Mouse (Mus musculus) Patski (cell line): ENCODE data around the gene Ccn1. TPM values are rescaled to one million over a fixed set of nuclear protein-coding genes. Genes with fewer than 3 reads are reported as not detected.

ENCODE experiments used
- ATAC-seq: fragments of 100-300 bp; one replicate; pipeline ENCODE4 v1.8.0; 2021
- CTCF ChIA-PET: fragments of 350-600 bp; sonication (Branson Sonifier 250); formaldehyde crosslinking; loops from one replicate; lab custom pipeline; 2022; ENCODE audit warnings: inconsistent platforms; lab: Charles Lee
- POLR2A ChIA-PET: fragments of 350-600 bp; sonication (Branson Sonifier 250); formaldehyde crosslinking; loops from one replicate; lab custom pipeline; 2022; ENCODE audit warnings: antibody characterized with exemption, inconsistent platforms; lab: Charles Lee
- DNase-seq: peaks from one replicate; pipeline ENCODE4 v3.0.0-alpha.2; 2011; ENCODE audit warnings: low read depth, low spot score
- H3K27me3 ChIP-seq: fragments of 371-371 bp; one replicate; pipeline ENCODE4 v1.5.1; 2021
- CTCF ChIP-seq: fragments of 100-300 bp; IDR thresholded peaks from one replicate; pipeline ENCODE4 v1.5.1; 2021
- in situ Hi-C: fragments of 300-500 bp; cut with MboI; formaldehyde crosslinking; loops from 3 replicates; pipeline ENCODE4 v1.11.1; 2018; ENCODE audit warnings: low pct_unique_long_range_greater_than_20kb, mixed read lengths
- polyA plus RNA-seq: library from polyadenylated mRNA; unstranded; gene quantifications from one replicate; pipeline ENCODE4 v1.2.3, GENCODE M21; 2021

Ccn1 gene
- polyA plus RNA-seq, 1 experiment from 2014 or later = 1,216 TPM

DNA sequence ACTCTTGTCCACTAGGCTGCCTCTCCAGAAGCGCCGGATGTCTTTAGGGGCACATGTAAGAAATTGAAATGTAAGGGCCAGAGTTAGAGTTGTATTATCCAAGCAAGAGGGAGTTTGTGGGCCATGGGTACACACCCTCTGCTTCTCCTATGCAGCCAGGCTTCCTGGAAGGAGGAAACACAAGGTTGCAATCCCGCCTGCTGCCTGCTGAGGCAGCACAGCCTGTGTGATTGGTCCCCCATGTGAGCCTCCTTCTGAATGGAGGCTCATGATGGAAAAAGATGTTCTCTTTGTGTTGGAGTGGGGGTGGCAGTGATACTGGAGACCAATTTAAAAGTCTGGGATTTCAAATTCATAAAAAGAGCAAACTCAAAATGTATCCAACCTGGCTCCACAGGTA lies 22.0 kb downstream of the Ccn1 start:
- in situ Hi-C loops = no loop called here
- POLR2A ChIA-PET = interaction anchor here (1.3 kb wide), 1 partner anchor 23 kb away, joined by 3 read pairs; no protein-coding TSS in a partner anchor
- no peaks in the 10 kb centered on the region for H3K27me3 ChIP-seq
- TF ChIP-seq CTCF = no peak
- CTCF ChIA-PET = interaction anchor here (0.9 to 1.9 kb wide), 7 partner anchors 9 to 43 kb away, joined by 3 to 12 read pairs (median 4); no protein-coding TSS in a partner anchor
- ATAC-seq (no peak), DNase-seq (no peak)

DNA sequence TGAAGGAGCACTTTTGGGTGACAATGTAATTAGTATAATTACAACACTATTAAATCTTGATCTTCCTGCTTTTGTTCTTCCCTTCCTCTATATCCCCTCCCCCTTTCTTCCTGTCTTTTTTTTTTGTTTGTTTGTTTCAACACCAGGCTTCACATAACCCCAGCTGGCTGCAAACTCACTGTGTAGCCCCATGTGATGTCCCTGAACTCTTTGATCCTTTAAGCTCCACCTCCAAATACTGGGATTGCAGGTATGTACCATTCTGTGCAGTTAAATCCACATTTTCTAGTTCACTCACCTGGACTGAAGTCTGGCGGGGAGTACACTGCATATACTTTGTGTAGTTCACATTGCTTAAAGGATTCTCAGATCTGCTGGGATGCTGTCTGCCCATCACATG lies 23.7 kb downstream of the Ccn1 start:
- POLR2A ChIA-PET = no interaction called here
- in situ Hi-C loops = no loop called here

DNA sequence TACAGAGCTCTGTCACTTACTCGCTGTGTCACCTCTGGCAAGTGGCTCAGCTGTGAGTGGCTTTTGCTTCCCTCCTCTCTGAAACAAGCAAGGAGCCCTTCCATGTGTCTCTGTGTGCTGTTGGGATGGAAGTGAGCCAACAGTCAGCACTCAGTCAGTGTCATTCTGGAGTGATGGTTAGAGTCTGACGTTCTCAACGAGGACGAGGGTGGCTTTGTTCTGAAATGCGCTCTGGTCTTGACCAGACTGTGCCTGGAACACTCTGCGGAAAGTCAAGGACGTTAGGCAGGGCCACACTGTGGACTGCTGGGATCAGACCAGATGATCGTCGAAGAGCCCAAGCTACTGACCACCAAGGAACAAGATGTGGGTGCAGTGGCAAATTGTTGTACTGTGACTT lies 24.2 kb downstream of the Ccn1 start:
- in situ Hi-C loops = no loop called here
- TF ChIP-seq CTCF = no peak
- DNase-seq = no peak
- H3K27me3 ChIP-seq = no peaks in the 10 kb centered on the region
- ATAC-seq = no peak
- ChIA-PET POLR2A (interaction anchor here (0.5 kb wide), 1 partner anchor 8 kb away, joined by 3 read pairs; no protein-coding TSS in a partner anchor), CTCF (interaction anchor here (0.7 to 1.0 kb wide), 2 partner anchors 12 to 13 kb away, joined by 3 read pairs; no protein-coding TSS in a partner anchor)

More for the DNA sequence above, 23.7 kb downstream of the Ccn1 start:
- CTCF ChIA-PET = interaction anchor here (0.6 kb wide), 1 partner anchor 458 kb away, joined by 3 read pairs; no protein-coding TSS in a partner anchor
- no peak for TF ChIP-seq CTCF
- DNase-seq (no peak), ATAC-seq (no peak)
- H3K27me3 ChIP-seq = no peaks in the 10 kb centered on the region

DNA sequence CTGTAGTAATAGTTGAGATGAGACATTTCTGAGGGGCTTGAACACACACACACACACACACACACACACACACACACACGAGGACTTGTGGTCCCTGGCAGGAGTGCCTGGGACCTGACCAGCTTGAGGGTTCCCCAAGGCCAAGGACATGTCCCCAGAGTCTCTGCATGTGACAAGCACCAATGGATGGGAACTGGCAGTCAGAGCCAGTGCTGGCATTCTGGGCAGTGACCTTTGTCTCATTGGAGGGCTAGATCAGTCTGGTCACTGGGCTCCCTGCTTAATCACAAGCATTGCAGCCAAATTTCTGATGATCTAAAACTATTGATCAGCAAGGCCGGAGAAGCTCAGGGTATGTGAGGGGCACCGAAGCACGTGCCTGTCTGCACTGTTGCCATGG lies 25.0 kb downstream of the Ccn1 start:
- ChIA-PET POLR2A (interaction anchor here (0.5 kb wide), 1 partner anchor 7 kb away, joined by 3 read pairs; no protein-coding TSS in a partner anchor), CTCF (interaction anchor here (1.0 to 1.4 kb wide), 3 partner anchors 12 to 18 kb away, joined by 3 to 4 read pairs (median 4); no protein-coding TSS in a partner anchor)
- no peak for DNase-seq
- no peak for ATAC-seq
- TF ChIP-seq CTCF = no peak
- in situ Hi-C loops = no loop called here
- no peaks in the 10 kb centered on the region for H3K27me3 ChIP-seq

DNA sequence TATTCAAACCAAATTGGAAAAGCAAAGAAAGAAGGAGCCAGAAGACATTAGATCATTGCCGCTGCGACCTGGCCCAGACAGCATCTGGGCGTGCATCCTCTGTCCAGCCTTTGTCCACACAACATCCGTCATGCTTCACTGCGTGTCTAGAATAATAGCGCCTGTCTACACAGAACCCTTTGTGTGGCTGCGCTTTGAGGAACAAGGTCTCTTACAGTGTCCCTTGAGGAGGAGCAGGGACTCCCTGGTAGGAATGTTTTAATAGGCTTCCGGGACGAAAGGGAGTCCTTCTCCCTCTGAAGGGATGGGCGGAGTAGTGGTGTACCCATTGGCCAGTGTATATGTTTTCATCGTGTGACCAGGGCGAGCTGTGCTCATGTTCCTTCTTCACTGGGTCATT lies 26.7 kb downstream of the Ccn1 start:
- ChIA-PET CTCF (interaction anchor here (0.9 to 1.0 kb wide), 2 partner anchors 22 to 27 kb away, joined by 3 read pairs; no protein-coding TSS in a partner anchor), POLR2A (no interaction called here)
- H3K27me3 ChIP-seq = no peaks in the 10 kb centered on the region
- in situ Hi-C loops = no loop called here
- no peak for TF ChIP-seq CTCF
- ATAC-seq = no peak
- no peak for DNase-seq

DNA sequence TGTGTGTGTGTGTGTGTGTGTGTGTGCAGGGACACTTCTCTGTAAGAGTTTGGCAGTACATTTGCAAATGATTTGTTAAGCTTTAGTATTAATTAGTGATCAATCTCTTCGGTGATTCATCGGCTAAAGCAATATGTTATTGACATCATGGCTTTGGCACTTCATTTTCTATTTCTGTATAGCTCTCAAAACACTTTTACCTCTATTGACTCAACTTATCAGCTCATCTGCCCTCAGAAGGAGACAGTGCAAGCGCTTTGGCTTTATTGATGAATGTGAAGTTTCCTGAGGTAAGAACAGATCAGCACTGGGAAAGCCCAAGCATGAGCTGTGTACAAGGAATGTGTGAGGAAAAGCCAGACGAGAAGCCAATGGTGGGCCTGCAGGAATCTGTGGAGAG lies 28.6 kb downstream of the Ccn1 start:
- no peak for ATAC-seq
- TF ChIP-seq CTCF = no peak
- no peak for DNase-seq
- ChIA-PET POLR2A (interaction anchor here (1.0 kb wide), 1 partner anchor 25 kb away, joined by 4 read pairs; no protein-coding TSS in a partner anchor), CTCF (interaction anchor here (1.7 kb wide), 1 partner anchor 9 kb away, joined by 4 read pairs; no protein-coding TSS in a partner anchor)
- no peaks in the 10 kb centered on the region for H3K27me3 ChIP-seq
- in situ Hi-C loops = no loop called here

DNA sequence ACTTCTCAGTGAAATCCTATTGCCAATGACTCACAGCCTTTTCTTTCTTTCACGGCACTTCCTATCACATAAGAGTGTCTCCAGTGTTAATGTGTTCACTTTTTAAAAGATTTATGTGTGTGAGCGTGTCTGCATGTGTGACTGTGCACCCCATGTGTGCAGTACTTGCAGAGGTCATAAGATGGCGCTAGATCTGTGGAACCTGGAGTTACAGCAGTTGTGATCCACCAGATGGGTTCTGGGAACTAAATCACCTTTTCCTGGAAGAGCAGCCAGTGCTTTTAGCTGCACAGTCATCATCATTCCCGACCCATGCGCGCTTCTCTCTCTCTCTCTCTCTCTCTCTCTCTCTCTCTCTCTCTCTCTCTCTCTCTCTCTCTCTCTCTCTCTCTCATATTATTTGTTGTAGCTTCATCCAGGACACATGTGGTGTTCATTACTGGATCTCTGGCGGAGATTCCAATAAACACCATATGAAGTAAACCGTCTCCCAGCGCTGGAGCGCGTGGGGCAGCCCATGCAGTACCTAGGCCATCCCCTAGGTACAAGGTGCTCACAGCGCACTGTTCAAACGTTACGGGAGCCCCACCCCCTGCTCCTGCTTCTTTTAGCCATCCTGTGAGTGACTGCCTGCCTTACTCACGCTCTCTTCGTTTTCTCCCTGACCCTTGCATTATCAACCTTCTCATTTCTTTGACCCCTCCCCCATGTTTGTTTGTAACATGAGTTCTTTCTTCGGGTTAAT lies 30.0 kb downstream of the Ccn1 start:
- DNase-seq (no peak), ATAC-seq (no peak)
- no peak for TF ChIP-seq CTCF
- ChIA-PET POLR2A (no interaction called here), CTCF (interaction anchor here (1.8 kb wide), 1 partner anchor 12 kb away, joined by 8 read pairs; no protein-coding TSS in a partner anchor)
- H3K27me3 ChIP-seq = no peaks in the 10 kb centered on the region
- in situ Hi-C loops = no loop called here

DNA sequence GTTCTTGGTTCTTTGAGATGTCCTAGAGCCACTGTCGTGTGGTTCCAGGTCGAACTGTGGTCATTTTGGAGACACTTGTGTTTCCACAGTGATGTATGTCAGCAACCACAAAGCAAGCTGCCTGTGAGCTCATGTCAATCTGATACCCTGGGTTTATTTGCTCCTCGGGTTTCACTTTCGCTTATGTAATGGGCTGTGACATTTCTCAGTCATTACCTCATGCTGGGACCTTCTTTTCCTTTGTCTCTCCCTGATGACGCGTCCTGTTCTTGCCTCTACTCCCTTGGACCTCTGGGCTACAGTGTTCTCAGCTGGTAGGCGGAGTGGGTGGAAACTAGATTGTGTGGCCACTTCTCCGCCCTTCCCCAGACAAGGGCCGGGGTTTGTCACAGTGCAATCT lies 31.5 kb downstream of the Ccn1 start:
- in situ Hi-C loops = no loop called here
- ATAC-seq = peak; percentile 19
- POLR2A ChIA-PET = interaction anchor here (0.6 to 2.1 kb wide), 2 partner anchors 32 to 46 kb away, joined by 3 to 7 read pairs; partner anchors contain the start of gene Ccn1

DNA sequence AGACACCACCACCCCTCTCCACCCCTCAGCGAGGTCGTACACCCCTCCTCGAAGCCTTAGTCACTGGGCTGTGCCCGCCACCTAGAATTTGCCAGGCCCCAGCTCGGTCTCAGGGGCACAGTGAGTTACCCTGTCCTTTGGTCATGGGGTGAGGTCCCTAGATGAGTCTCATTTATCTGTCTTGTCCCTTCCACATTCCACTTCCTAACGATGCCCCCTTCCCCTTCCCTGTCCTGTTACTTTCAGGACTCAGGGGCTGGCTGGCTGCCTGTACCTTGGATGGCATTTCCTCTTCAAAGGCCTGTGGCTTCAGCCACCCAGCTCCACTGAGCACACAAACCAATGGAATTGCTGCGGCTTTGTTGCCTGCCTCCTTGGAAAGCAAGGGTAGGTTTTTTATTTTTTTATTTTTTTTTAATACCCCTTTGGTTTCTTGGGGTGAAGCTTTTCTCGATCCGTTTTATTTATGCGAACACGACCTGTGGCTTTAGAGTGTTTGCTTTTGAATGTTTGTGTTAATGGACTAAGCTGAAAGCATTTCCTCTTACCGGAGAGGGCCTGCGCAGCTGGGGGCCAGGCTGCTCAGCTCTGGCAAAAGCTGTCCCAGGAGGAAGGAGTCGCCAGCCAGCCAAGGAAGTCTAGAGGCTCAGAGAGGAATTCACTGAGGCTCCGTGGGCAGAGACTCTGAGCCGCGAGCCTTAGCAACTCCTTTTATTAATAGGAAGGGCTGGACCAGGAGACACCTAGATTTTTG lies 35.2 kb downstream of the Ccn1 start:
- no peak for TF ChIP-seq CTCF
- ATAC-seq (peak; percentile 89), DNase-seq (peak; percentile 84)
- H3K27me3 ChIP-seq = no peaks in the 10 kb centered on the region
- CTCF ChIA-PET = interaction anchor here (0.7 to 2.6 kb wide), 13 partner anchors 10 to 296 kb away, joined by 3 to 12 read pairs (median 3); no protein-coding TSS in a partner anchor
- in situ Hi-C loops = no loop called here
- POLR2A ChIA-PET = interaction anchor here (0.6 to 2.6 kb wide), 8 partner anchors 10 to 272 kb away, joined by 3 to 20 read pairs (median 3); partner anchors contain the start of gene Ccn1

More for the DNA sequence above, 31.5 kb downstream of the Ccn1 start:
- H3K27me3 ChIP-seq = no peaks in the 10 kb centered on the region
- CTCF ChIA-PET = interaction anchor here (0.6 to 1.8 kb wide), 5 partner anchors 10 to 111 kb away, joined by 3 to 8 read pairs (median 3); no protein-coding TSS in a partner anchor
- TF ChIP-seq CTCF = no peak
- no peak for DNase-seq

DNA sequence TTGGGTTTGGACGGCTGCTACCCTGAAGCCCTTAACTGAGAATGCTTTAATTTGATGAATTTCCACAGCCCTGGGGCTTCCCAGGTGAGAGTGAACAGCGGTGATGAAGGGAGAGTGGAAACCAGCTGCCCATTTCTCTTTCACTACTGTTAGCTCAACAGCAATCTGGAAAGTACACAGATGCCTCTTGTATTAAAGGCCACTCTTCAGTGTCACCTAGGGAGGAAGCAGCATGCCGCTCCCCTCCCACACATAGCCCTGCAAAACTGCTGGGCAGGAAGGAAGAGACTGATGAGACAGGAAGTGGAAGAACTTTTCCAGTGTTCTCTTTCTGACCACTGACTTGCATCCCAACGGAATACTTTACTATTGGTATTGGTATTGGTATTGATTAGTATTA lies 36.5 kb downstream of the Ccn1 start:
- in situ Hi-C loops = no loop called here
- H3K27me3 ChIP-seq = no peaks in the 10 kb centered on the region
- no peak for TF ChIP-seq CTCF
- CTCF ChIA-PET = interaction anchor here (0.6 to 2.5 kb wide), 15 partner anchors 10 to 293 kb away, joined by 3 to 15 read pairs (median 4); no protein-coding TSS in a partner anchor
- no peak for DNase-seq
- POLR2A ChIA-PET = no interaction called here
- no peak for ATAC-seq
